Mouse (Mus musculus) testis, postnatal 10 days (tissue): ENCODE data around the gene Tyrobp.

Source experiments
- DNase-seq: peaks from one replicate; pipeline ENCODE4 v3.0.0; 2021; ENCODE audit warnings: low spot score

Tyrobp gene

DNA sequence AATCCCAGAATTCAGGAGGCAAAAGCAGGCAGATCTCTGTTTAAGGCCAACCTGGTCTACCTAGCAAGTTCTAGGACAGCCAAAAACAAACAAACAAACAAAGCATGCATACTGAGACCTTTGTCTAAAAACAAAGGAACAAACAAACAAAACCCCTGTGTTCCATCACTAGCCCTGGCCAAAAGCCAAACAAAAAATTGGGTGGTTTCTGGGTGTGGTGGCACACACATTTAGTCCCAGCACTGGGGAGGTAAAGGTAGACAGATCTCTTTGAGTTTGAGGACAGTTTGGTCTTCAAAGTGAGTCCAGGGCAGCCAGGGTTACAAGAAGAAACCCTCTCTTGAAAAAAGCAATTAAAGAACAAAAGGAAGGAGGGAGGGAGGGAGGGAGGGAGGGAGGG, 15.8 kb downstream of the Tyrobp start:
- no peak for DNase-seq

DNA sequence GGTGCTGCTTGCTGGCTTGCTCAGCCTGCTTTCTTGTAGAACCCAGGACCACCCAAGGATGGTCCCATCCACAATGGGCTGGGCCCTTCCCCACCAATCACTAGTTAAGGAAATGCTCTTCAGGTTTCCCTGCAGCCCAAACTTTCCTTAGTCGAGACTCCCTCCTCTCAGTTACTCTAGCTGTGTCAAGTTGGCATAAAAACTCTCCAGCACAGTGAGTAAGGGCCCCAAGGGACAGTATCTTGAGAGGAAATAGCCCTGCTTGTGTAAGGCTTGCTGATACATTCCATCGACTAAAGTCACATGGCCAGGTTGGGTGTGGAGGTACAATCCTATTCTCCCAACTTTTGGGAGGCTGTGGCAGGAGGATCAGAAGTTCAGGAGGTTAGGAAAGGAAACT, 16.6 kb downstream of the Tyrobp start:
- DNase-seq, result no peak

DNA sequence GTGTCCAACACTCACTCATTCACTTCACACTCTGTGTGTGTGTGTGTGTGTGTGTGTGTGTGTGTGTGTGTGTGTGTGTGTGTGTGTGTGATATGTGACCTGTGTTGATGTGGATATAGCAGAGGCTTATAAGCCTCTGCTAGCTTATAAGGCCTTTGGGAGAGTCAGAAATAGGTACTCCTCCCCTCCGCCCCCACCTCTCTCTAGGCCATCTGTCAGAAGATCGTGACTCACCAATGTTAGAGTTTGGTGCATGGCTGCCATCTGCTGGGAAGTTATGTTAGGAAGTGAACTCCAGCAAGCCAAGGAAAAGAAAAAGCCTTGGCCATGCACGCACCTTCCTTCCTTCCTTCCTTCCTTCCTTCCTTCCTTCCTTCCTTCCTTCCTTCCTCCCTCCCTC, 18.2 kb downstream of the Tyrobp start:
- peak; percentile 66 for DNase-seq

DNA sequence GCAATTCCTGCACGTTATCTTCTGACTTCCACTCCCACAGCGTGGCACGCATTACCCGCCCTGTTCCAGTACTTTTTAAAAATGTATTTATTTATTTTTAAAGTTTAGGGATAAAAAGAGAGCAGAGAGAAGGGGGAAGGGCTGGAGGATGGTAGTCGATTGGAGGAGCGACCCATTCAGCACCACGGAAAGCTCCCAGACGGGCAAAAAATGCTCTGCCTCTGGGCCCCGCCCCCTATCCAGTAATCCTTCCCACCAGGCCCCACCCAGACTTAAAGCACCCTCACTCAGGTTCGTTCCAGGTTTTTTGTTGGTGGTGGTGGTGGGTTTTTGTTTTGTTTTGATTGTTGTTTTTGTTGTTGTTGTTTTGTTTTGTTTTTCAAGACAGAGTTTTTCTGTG, 20.7 kb downstream of the Tyrobp start:
- DNase-seq, result peak; percentile 84

DNA sequence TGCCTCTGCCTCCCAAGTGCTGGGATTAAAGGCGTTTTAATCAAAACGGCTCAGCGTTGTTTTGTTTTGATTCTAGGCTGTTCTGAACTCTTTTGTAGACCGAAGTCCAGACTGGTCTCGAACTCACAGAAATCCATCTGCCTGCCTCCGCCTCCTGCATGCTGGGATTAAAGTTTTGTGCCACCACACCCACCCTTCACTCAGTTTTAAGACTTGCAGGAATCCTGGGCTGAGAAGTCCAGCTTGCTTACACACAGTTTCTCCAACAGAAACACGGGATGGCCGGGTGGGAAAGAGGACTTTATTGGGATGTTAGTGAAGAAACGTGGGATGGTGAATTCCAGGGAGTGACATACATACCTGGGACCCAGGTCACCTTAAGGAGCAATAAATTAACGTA, 21.1 kb downstream of the Tyrobp start:
- DNase-seq, result no peak

DNA sequence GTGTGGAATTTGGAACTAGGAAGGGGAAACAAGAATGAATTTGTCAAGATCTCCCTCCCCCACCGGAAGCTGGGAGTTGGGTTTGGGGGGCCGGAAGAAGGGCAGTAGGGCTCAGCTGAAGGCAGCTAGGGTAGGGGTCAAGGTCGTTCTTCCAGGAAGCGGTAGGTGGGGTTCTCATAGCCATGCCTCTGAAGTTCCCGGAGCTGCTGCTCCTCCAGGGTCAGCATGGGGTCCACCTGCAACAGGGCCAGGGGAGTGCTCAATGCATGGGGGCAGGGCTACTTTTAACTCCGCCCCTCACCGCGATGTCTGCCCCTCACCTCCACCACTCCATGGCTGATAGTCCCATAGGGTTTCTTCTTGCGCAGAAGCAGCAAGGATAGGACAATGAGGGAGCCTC, 21.6 kb downstream of the Tyrobp start:
- no peak for DNase-seq

DNA sequence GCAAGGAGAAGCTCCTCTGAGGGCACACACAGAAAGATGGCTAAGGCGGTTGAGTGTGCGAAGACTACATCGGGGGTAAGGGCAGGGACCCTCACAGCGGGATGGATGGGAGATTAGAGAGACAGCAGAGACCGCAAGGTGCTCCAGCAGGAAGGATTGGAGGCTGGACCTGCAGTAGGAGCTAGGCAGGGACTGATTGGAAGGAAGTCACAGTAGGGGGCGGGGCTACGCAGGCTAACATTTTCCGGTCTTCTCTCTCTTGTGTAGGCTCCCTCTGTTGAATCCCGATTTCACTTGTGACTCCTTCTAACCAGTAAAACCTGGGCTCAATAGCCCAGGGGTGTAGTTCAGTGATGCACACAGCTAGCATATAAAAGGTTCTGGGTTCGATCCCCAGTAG, 23.3 kb downstream of the Tyrobp start:
- no peak for DNase-seq

DNA sequence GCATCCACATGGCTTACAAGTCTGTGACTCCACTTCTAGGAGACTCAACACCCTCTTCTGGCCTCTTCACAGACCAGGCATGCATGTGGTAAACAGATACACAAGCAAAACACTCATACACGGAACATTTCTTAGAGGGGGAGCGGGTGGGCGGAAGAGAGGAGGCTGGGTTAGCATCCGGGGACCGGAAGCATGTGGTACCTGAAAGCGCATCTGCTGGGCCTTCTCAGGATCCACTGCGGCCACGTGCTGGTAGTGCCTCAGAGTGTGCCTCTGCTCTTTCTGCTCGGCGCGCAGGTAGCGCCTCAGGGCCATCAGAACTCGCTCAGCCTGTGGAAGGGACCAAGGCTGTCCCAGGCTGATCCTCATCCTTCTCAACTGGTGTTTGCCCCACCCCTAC, 26.2 kb downstream of the Tyrobp start:
- DNase-seq, result no peak

DNA sequence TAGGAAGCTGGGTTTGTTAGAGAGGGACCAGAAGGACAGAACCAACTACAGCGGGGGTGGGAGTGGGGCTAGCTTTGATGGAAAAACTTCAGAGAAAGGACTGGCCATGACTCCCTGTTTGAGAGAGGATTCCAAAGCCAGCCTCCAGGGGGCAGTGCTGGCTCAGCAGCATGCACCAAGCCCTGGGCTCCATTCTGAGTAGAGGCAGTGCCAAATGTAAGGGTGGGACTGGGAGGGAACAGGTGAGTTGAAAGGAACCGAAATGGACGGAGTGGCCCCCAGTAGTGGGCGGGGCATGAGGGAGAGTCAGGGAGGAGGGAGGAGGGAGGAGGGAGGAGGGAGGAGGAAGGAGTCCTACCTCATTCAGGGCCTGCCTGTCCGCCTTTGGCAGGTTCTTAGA, 27.1 kb downstream of the Tyrobp start:
- DNase-seq, result peak; percentile 79

DNA sequence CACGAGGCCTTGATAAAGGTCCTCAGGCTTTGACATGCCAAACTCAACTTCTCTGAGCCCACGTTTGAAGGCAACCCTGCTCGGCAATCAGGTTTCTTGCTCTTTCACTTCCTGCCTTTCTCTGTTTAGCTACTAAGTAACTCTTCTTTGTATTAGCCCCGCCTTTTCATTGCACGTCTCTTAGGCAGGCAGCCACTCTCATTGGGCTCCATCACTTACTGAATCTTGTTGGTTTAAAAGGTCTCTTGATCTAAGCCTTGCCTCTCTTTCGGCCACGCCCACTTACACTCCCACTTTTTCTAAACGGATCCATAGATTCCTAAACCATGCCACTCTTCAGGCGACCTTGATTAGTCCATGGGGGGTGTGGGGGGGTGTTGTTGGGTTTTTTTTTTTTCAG, 30.1 kb downstream of the Tyrobp start:
- DNase-seq, result no peak

DNA sequence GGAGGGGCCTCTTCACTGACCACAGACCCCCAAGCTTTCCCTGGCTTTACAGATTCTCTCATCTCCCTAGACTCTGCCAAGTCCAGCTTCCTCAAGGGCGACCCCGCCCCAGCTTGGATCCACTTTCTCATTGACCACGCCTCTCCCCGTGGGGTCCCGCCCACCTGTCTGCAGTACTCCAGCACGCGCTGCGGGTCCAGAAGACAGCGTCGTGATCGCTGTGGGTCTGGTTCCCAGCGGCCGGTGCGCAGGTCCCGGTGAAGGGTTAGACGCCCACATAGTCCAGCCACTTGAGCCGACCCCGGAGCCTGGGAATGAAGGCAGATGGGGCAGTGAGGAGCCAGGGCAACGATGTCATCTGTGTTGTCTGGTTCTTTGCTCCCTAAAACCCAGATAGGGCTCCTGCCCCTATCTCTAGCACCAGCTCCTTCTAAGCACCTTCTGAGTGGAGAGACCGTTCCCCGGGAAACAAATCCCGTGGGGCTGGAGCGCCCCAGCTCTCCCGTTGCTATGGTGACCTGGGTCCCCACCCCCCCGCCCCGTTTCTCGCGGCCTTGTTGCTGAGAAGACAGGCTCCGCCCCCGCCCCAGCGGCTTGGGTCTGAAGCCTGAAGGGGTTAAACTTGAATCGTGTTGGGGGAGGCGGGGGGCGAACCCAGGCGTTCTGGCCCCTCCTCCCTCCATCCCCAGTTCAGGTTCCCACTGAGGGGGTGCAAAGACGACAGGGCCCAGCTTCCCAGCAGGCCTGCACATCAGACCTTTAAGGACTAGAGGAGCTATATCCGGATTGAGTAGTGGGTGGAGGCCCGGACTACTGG, 30.8 kb downstream of the Tyrobp start:
- peak; percentile 75 for DNase-seq

DNA sequence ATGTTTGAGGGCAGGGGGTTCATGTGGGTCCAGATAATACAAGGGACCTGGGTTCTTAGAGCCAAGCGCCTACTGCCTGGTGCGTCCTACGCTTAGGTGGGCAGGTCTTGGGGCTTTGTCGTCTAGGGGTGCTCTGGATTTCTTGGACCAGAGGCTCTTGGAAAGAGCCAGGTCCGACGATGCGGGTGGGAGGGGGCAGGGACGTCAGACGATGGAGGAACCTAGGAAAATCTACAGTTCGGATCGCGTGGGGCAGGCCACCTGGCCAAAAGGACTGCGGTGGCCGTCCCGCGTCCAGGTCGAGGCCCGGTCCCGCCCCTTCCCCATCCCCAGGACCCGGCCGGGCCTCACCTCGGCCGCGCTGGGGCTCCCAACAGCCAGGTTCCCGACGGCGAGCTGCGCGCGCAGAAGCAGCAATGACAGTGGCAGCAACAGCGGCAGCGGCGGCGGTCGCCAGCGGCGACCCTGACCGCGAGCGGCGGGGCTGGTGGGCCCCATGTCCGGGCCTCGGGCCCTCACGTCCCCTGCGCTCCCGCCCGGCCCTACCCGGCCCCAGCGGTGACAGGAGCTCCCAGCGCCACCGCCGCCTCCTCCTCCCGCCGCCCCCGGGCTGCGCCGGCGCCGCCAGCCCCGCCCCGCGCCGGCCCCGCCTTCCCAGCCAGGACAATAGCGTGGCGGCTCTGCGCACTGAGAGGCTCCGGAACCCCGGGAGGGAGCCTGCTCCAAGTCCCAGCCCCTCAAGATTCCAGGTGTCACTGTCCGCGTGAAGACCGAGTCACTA, 31.6 kb downstream of the Tyrobp start, which contains the start of gene Aplp1:
Gene Aplp1 (minus strand): TSS at position 565 of the 781 bp plus-strand sequence.
- DNase-seq, result peak; percentile 65

DNA sequence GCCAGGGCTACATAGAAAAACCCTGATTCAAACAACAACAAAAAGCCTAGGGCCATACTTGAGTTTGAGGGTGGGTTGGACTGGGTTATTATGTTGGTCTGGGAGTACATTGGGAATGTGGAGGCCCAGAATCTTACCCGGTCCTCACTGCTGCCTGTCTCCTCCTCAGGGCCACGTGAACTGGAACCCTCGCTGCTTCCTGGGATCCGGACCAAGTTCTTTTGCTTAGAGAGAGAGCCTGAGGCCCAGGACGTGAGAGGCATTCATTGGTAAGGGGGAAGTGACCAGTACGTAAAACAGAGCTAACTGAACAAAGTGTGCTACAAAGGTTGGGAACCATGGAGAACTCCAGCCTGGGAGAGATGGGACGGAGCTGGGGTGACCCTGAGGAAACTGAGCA, 36.7 kb downstream of the Tyrobp start:
- no peak for DNase-seq

DNA sequence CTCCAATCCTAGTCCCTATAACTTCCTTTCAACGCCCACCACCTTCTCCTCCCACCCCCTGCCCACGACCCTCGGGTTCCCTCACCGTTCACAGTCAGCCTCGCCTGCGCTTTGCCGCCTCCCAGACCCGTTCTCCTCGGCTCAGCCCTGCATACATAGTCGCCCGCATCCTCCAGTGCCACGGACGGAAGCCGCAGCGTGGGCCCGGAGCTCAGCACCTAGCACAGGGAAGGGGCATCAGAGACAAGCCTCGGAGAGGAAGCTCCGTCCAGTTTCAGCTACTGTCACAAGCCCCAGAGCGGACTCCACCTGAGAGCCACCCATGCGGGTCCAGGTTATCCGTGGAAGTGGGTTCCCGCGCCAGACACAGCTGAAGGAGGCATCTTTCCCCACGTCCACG, 39.8 kb downstream of the Tyrobp start:
- DNase-seq, result no peak

DNA sequence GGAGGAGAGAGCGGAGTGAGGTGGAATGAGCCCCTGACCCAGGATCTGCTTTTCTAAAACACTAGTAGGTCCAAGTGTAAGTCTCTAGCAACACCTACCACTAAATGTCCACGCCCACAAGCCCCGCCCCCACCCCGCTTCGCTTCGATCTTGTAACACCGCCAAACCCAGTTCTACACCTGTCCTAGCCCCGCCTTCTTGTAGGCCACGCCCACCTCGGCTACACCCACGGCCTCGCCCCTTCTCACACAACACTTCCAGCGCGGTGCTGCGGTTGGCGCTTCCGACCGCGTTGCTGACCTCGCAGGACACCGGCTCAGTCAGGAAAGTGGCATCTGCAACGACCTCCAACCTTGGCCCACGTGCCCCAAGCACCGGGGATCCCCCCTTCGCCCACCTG, 40.2 kb downstream of the Tyrobp start:
- DNase-seq, result peak; percentile 70

DNA sequence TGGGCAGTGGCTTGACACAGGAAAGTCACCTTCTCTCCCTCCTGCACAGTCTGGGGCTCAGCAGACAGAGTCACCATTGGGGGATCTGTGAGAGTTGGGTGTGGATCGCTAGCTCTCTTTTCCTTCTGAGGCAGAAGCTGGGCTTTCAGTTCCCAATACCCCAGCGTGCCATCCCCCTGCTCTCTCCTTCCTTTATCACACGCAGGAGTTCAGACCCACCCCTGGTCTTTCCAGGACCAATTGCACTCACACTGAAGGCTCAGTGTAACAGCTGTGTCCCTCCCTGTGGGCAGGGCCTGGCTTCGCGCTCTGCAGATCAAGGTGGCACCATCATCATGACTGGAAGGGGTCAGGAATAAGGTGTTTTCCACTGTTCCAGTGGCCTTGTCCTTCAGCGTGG, 40.7 kb downstream of the Tyrobp start:
- DNase-seq, result no peak

DNA sequence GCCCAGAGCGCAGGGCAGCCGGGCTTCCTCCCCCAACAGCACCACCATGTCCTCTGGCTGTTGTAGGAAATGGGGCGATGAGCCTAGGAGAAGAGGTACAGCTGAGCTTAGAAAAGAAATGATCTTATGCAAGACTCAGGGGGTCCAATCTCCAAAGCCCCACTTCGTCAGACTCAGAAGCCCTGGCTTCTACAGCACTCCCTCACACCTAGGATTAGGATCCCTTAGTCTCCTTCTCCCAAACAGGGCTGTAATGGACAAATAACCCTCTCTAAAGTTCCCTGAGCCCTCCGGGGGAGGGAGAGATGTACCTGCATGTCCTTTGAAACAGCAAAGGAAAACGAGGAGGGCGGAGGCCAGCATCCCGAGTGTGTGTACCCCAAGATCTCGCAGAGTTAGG, 42.9 kb downstream of the Tyrobp start:
- no peak for DNase-seq

DNA sequence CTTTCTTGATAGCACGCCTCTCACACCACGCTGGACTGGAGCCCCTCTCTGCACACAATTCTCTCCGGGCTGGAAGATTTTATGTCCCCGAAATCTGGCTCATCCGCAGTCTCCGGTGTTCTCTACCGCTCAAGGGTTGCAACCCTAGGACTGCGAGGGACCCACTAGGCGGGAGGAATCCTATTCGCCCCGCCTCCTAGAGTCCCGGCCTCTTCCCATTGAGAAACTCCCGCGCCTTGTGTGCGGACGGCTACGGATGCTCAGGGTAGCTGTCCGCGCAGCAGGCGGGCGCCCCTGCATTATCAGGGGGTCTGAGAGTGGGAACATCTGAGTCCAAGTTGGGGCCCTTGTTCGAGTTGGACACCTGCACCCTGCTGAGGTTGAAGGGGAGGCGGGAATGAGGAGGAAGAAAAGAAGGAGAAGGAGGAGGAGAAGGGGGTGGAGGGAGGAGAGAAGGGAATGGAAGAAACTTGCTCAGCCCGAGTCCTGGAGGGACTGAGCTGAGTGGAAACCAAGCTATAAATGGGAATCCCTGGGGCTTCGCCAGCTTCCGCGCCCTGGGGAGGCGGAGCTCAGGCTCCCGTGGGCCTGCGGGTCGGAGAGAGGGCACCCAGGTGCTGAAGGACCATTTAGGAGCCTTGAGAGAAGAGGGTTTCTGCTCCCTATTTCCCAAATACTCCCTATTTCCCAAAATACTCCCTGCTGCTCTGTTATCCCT, 43.5 kb downstream of the Tyrobp start:
- no peak for DNase-seq

DNA sequence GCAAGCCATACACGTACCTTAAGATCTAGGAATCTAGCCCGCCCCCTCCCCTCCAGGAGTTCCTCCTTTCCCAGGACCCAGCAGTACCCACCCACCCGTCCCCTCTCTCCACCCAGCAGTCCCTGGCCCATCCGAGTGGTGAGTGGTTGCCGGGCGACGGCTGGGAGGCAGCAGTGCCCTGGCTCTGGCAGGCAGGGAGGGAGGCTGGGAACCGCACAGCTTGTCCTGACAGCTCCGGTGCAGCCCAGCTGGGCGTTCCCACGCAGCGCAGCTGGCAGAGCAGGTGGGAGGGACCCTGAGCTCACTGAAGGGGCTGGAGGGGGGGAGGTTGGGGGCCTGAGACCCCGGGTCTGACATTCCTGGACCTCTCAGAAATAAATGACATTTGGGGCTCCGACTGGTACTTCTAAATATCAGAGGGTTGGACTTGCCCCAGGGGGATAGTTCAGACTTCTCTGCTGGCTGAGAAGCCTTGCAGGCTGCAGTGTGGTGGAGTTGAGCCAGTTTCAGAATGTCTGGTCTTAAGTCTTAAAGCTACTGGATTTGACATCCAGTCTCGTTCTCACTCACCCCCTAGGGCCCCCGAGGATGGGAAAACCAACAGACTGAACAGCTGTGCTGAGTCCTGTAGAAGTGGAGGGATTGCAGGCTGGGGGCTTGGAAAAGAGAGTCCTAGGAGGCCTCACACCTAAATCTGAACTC, 44.2 kb downstream of the Tyrobp start, which contains the start of the genes Kirrel2 and Nphs1:
Gene Kirrel2 (minus strand): TSS at position 62 of the 702 bp plus-strand sequence.
Gene Nphs1 (plus strand): TSS at position 687 of the 702 bp plus-strand sequence.
- DNase-seq, result no peak

DNA sequence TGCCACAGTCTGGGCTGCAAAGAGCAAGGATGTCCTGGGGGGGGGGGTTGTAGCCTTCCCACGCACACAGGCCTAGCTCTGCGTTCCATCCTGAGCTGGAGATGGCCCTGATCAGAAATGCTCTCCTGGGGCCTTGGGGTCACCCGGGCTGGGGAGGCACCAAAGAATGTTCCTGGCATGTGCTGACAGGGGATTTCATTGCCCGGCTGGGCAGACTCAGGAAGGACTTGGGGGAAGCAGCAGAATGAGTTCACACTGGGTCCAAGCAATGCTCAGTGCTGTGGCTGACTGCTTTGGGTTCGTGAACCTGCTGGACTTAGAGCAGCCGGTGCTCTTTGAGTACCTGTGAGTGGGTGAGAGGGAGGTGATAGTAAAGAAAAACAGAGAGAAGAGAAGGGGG, 45.9 kb downstream of the Tyrobp start:
- no peak for DNase-seq

DNA sequence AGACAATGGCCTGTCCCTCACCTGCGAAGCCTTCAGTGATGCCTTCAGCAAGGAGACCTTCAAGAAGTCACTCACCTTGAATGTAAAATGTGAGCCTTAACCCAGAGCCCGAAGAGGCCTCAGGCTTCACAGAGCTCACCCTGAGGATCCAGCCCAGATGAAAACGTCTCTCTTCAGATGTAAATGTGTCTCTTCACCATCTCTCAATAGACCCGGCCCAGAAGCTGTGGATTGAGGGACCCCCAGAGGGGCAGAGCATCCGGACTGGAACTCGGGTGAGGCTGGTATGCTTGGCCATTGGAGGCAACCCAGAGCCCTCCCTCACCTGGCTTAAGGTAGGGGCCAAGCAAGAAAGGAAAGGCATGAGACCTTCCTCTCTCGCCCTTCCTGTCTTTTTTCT, 50.0 kb downstream of the Tyrobp start:
- no peak for DNase-seq

DNA sequence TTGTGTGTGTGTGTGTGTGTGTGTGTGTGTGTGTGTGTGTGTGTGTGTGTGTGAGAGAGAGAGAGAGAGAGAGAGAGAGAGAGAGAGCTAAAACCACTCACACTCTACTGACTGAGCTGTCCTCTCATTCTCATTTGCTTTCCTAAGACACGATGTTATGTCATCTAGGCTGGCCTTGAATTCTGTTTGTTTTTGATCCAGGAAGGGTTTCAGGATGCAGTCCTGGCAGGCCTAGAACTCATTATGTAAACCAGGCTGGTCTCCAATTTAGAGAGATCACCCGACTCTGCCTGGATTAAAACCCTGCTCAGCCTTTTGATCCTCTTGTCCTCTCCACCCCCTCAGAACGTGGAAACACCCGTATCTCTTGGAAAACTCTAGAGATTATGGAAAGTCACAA, 50.4 kb downstream of the Tyrobp start:
- no peak for DNase-seq
